Mouse (Mus musculus) megakaryocyte-erythroid progenitor cell, adult 5-6 weeks (primary cell): ENCODE data around the gene Tas2r140. TPM values are rescaled to one million over a fixed set of nuclear protein-coding genes. Genes with fewer than 3 reads are reported as not detected.

ENCODE experiments used
- ATAC-seq: replicated peaks from 2 replicates; pipeline ENCODE4 v1.8.0; 2016; ENCODE audit warnings: mild to moderate bottlenecking, inconsistent platforms; ENCODE audit not compliant: severe bottlenecking, poor library complexity, low FRiP score, low TSS enrichment
- total RNA-seq, 2 experiments: library from RNA; stranded (forward) in 1 of 2; stranded (reverse) in 1 of 2; fragments of 200-1000, 215-1000 nt in 1 of 2; fragments of >200 nt in 1 of 2; fragmentation: Nextera tagmentation in 1 of 2; gene quantifications; 2 replicates each; pipeline ENCODE4 v1.2.3; 2014 to 2017

Gene Tas2r140
- not detected in 2 replicates for total RNA-seq (2014; fragmentation: Nextera tagmentation)
- not detected in 2 replicates for total RNA-seq (2017)

GRCm38 (mm10) chr6:133055716-133056115 lies at the start of gene Tas2r140:
TSS of gene Tas2r140 (minus strand) at chr6:133055816.
- no peak for ATAC-seq

GRCm38 (mm10) chr6:133104609-133104921 lies 48.9 kb upstream of the Tas2r140 start, which contains the start of gene Smim10l1:
TSS of gene Smim10l1 (plus strand) at chr6:133104909.
- no peak for ATAC-seq

DNA sequence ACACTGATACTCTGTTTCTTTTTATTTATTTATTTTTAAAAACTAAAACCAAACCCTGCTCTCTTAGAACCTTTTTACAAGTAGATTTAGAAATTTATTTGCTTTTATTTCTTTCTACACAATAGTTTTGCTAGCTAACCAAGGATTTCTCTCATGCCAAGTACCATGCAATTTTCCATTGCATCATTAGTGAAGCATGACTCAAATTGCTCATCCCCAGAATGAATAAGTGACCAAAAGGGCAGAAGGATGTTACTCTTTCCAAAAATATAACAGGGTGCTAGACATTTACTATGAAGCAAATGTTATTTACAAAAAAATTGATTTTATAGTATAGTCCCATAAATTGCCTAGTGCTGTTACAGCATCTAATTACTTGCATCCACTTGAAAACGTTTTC lies 46.8 kb upstream of the Tas2r140 start:
- no peak for ATAC-seq

DNA sequence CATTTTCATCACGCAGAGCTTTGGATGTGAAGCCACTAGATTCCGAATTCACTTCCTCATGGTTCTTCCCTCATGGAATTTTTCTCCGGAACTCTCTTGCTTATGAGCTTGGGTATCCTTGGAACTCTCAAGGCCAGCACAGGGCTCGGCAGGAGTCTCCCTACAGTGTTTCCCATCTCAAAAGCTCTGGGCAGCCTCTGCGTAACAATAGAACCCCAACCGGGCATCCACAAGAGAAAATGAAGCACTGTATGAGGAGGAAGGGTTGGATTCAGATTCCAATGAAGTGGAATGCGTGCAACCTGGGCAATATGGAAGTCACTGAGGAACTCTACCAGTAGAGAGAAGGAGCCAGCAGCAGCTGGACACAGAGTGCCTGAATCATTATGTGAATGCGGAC lies 36.6 kb upstream of the Tas2r140 start:
- no peak for ATAC-seq

DNA sequence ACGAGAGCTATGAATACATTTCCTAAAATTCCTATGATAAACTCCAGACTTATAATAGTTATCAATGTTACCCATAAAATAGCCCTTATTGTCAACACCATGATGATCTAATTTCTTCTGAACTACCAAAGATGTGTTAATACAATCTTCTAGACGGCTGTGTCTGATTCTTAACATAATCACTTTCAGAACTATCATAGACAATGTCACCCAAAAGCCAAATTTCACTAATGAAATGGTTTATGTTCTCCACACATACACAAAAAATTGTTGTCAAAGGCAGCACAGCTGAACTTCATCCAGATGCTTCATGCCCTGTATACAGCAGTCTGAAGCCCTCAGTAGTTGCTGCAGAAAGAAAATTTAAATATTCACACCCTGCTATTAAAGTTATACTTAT lies 18.6 kb downstream of the Tas2r140 start, which contains the start of gene Tas2r103:
TSS of gene Tas2r103 (minus strand) at position 101 of the 400 bp plus-strand sequence.
- no peak for ATAC-seq

Other genes starting within 250 kb of the Tas2r140 start
- gene Tas2r123, start 208.7 kb downstream of the Tas2r140 start, total RNA-seq (2014; fragmentation: Nextera tagmentation): not detected in 2 replicates
- not detected in 2 replicates for gene Tas2r123, start 208.7 kb downstream of the Tas2r140 start, total RNA-seq (2017)
- not detected in 2 replicates for gene Tas2r116, start 200.4 kb downstream of the Tas2r140 start, total RNA-seq (2014; fragmentation: Nextera tagmentation)
- gene Tas2r116, start 200.4 kb downstream of the Tas2r140 start, total RNA-seq (2017): not detected in 2 replicates
- not detected in 2 replicates for gene Tas2r110, start 187.8 kb downstream of the Tas2r140 start, total RNA-seq (2014; fragmentation: Nextera tagmentation)
- not detected in 2 replicates for gene Tas2r110, start 187.8 kb downstream of the Tas2r140 start, total RNA-seq (2017)
- not detected in 2 replicates for gene Tas2r113, start 162.8 kb downstream of the Tas2r140 start, total RNA-seq (2014; fragmentation: Nextera tagmentation)
- not detected in 2 replicates for gene Tas2r113, start 162.8 kb downstream of the Tas2r140 start, total RNA-seq (2017)
- not detected in 2 replicates for gene Tas2r125, start 146.2 kb downstream of the Tas2r140 start, total RNA-seq (2014; fragmentation: Nextera tagmentation)
- not detected in 2 replicates for gene Tas2r125, start 146.2 kb downstream of the Tas2r140 start, total RNA-seq (2017)
- gene Tas2r129, start 104.7 kb downstream of the Tas2r140 start, total RNA-seq (2014; fragmentation: Nextera tagmentation): not detected in 2 replicates
- not detected in 2 replicates for gene Tas2r129, start 104.7 kb downstream of the Tas2r140 start, total RNA-seq (2017)
- not detected in 2 replicates for gene Tas2r131, start 97.9 kb downstream of the Tas2r140 start, total RNA-seq (2014; fragmentation: Nextera tagmentation)
- gene Tas2r131, start 97.9 kb downstream of the Tas2r140 start, total RNA-seq (2017): not detected in 2 replicates
- gene Tas2r109, start 74.9 kb downstream of the Tas2r140 start, total RNA-seq (2014; fragmentation: Nextera tagmentation): not detected in 2 replicates
- not detected in 2 replicates for gene Tas2r109, start 74.9 kb downstream of the Tas2r140 start, total RNA-seq (2017)
- not detected in 2 replicates for gene Tas2r103, start 18.7 kb downstream of the Tas2r140 start, total RNA-seq (2014; fragmentation: Nextera tagmentation)
- gene Tas2r103, start 18.7 kb downstream of the Tas2r140 start, total RNA-seq (2017): not detected in 2 replicates
- gene Smim10l1, start 49.1 kb upstream of the Tas2r140 start, total RNA-seq (2014; fragmentation: Nextera tagmentation): 31.3 and 32.7 TPM in 2 replicates
- gene Smim10l1, start 49.1 kb upstream of the Tas2r140 start, total RNA-seq (2017): 88.6 and 135 TPM in 2 replicates
- not detected in 2 replicates for gene 5530400C23Rik, start 236.4 kb upstream of the Tas2r140 start, total RNA-seq (2014; fragmentation: Nextera tagmentation)
- gene 5530400C23Rik, start 236.4 kb upstream of the Tas2r140 start, total RNA-seq (2017): not detected in 2 replicates